Mouse (Mus musculus) midbrain, embryonic 16.5 days (tissue): Measurements from ENCODE around the gene Cracr2a. TPM values are rescaled to one million over a fixed set of nuclear protein-coding genes. Genes with fewer than 3 reads are reported as not detected.

Experiments used
- ATAC-seq: fragments of 200-750 bp; cut with Nextera tagmentation; 2 replicates; pipeline ENCODE4 v1.8.0; 2017; ENCODE audit warnings: moderate TSS enrichment
- H3K27ac ChIP-seq: fragments of 300-500 bp; sonication (generic); 2 replicates; pipeline ENCODE4 v1.5.1; 2014; ENCODE audit warnings: mild to moderate bottlenecking, low read length, mixed read lengths
- H3K27me3 ChIP-seq: fragments of 300-500 bp; sonication (generic); 2 replicates; pipeline ENCODE4 v1.6.1; 2014; ENCODE audit warnings: low read depth, low read length, mixed read lengths; ENCODE audit not compliant: control insufficient read depth, insufficient read depth
- H3K36me3 ChIP-seq: fragments of 300-500 bp; sonication (generic); 2 replicates; pipeline ENCODE4 v1.6.1; 2014; ENCODE audit warnings: mild to moderate bottlenecking, low read length, moderate library complexity, mixed read lengths; ENCODE audit not compliant: control insufficient read depth, insufficient read depth
- H3K4me1 ChIP-seq: fragments of 300-500 bp; sonication (generic); 2 replicates; pipeline ENCODE4 v1.6.1; 2014; ENCODE audit warnings: mild to moderate bottlenecking, low read length, mixed read lengths; ENCODE audit not compliant: control insufficient read depth, insufficient read depth
- H3K4me2 ChIP-seq: fragments of 300-500 bp; sonication (generic); 2 replicates; pipeline ENCODE4 v1.6.1; 2014; ENCODE audit warnings: mild to moderate bottlenecking, low read length, mixed read lengths
- H3K4me3 ChIP-seq: fragments of 300-500 bp; sonication (generic); 2 replicates; pipeline ENCODE4 v1.5.1; 2014; ENCODE audit warnings: low read depth, mild to moderate bottlenecking, low read length, moderate library complexity, mixed read lengths
- H3K9ac ChIP-seq: fragments of 300-500 bp; sonication (generic); 2 replicates; pipeline ENCODE4 v1.6.1; 2014; ENCODE audit warnings: low read depth, low read length, mixed read lengths
- H3K9me3 ChIP-seq: fragments of 300-500 bp; sonication (generic); replicated peaks from 2 replicates; pipeline ENCODE4 v1.6.1; 2014; ENCODE audit warnings: mild to moderate bottlenecking, low read length, mixed read lengths; ENCODE audit not compliant: control insufficient read depth, poor library complexity, severe bottlenecking
- WGBS: fragments of 180-500 bp; shearing (Covaris S2); extraction: QIAGEN DNeasy Blood & Tissue Kit; methylation state at CpG from one replicate; pipeline ENCODE4 v1.1.7; 2014; 5-methylcytosine and 5-hydroxymethylcytosine counted together
- polyA plus RNA-seq: library from polyadenylated mRNA; unstranded; fragments of >200 nt; fragmentation: Nextera tagmentation; extraction: Ambion mirVana; gene quantifications from 2 replicates; pipeline ENCODE4 v1.2.1, GENCODE M21; 2015

The Cracr2a gene
- polyA plus RNA-seq, 1 experiment from 2014 or later = 0.45 TPM

DNA sequence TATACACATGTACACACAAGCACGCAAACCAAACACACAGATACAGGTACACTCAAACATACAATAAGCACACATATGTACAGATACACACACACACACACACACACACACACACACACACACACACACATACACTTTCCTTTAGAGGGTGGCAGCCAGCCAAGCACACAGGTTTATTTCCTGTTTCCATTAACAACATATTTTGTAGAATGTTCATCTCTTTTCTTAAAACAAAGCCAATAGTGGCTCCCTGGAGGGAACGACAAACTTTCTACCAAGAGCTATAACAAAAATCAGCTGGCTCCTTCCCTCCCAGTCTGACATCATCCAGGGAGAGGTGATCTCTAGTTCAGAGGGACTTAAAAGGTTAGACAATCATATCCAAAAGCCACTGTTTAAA is 73.7 kb downstream of the Cracr2a start:
- Histone ChIP-seq H3K27me3 (no peaks in the 10 kb centered on the region), H3K4me2 (no peak overlapping the region), H3K9me3 (no peaks in the 10 kb centered on the region), H3K36me3 (no peaks in the 10 kb centered on the region), H3K4me1 (no peaks in the 10 kb centered on the region), H3K9ac (no peak overlapping the region), H3K4me3 (no peak overlapping the region), H3K27ac (no peak overlapping the region)
- WGBS = 88% methylated on average over 2 of the region's 2 CpGs
- ATAC-seq = no peak

GRCm38 (mm10) chr6:127635462-127636189 is 74.5 kb downstream of the Cracr2a start:
- Histone ChIP-seq H3K4me2 (no peak overlapping the region), H3K9ac (no peak overlapping the region), H3K9me3 (no peaks in the 10 kb centered on the region), H3K27me3 (no peaks in the 10 kb centered on the region), H3K4me3 (no peak overlapping the region), H3K36me3 (no peaks in the 10 kb centered on the region), H3K27ac (no peak overlapping the region), H3K4me1 (no peaks in the 10 kb centered on the region)
- 34% methylated on average over 9 of the region's 9 CpGs for WGBS
- no peak for ATAC-seq

GRCm38 (mm10) chr6:127641077-127641801 is 80.1 kb downstream of the Cracr2a start:
- H3K4me3 ChIP-seq = no peak overlapping the region
- H3K9ac ChIP-seq = no peak overlapping the region

GRCm38 (mm10) chr6:127655988-127656387 is 94.8 kb downstream of the Cracr2a start:
- no peak overlapping the region for H3K9ac ChIP-seq
- no peak overlapping the region for H3K4me3 ChIP-seq
- H3K27ac ChIP-seq = no peak overlapping the region
- H3K4me1 ChIP-seq = no peaks in the 10 kb centered on the region
- H3K27me3 ChIP-seq = no peaks in the 10 kb centered on the region
- no peaks in the 10 kb centered on the region for H3K36me3 ChIP-seq
- no peak overlapping the region for H3K4me2 ChIP-seq
- ATAC-seq = no peak
- no peaks in the 10 kb centered on the region for H3K9me3 ChIP-seq
- WGBS = 23% methylated on average over 4 of the region's 4 CpGs

More at GRCm38 (mm10) chr6:127641077-127641801, 80.1 kb downstream of the Cracr2a start:
- no peak for ATAC-seq
- H3K4me1 ChIP-seq = no peaks in the 10 kb centered on the region
- H3K36me3 ChIP-seq = no peaks in the 10 kb centered on the region
- WGBS = 67% methylated on average over 8 of the region's 8 CpGs
- H3K9me3 ChIP-seq = no peaks in the 10 kb centered on the region
- no peak overlapping the region for H3K4me2 ChIP-seq
- H3K27me3 ChIP-seq = no peaks in the 10 kb centered on the region
- no peak overlapping the region for H3K27ac ChIP-seq

DNA sequence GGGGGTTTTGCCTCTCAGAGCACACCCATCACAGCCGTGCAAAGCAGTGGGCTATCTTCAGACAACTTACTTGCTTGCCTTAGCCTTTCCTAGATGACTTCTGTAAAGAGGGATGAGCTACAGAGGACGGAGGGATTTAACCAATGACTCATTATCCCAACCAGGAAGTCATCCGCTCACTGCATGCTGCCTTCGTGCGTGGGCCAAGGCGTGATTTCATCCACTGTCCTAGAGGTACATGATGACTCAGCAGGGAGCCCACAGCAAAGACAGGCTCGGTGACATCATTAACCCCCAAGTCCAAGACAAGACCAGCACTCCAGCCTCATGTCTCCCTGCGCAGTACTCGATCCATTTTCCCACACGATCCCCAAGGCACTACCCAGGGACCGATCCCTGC is 96.0 kb downstream of the Cracr2a start:
- Histone ChIP-seq H3K4me2 (no peak overlapping the region), H3K27ac (no peak overlapping the region), H3K4me1 (no peaks in the 10 kb centered on the region), H3K4me3 (no peak overlapping the region), H3K27me3 (no peaks in the 10 kb centered on the region), H3K9ac (no peak overlapping the region), H3K9me3 (no peaks in the 10 kb centered on the region), H3K36me3 (no peaks in the 10 kb centered on the region)
- ATAC-seq = no peak
- WGBS = 91% methylated on average over 11 of the region's 11 CpGs

DNA sequence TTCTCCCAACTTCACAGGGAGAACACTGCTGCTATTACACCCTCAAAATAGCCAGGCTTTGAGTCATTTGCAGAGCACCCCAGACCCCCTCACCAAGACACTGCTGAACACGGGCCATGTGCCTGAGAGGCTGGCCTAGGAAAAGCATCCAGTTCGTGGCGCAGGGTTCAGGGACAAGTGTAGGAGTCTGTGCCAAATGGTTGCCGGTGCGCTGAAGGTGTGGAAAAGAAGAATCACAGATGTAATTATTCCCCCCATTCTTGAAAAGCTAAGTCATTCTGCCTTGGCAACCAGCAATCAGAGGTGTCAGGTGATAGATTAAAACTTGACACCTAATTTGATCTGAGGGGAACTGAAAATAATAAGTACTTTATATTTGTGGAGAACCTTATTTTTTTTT is 98.3 kb downstream of the Cracr2a start:
- no peaks in the 10 kb centered on the region for H3K27me3 ChIP-seq
- no peaks in the 10 kb centered on the region for H3K9me3 ChIP-seq
- ATAC-seq = no peak
- H3K4me1 ChIP-seq = no peaks in the 10 kb centered on the region
- no peak overlapping the region for H3K27ac ChIP-seq
- no peak overlapping the region for H3K4me3 ChIP-seq
- H3K9ac ChIP-seq = no peak overlapping the region
- no peak overlapping the region for H3K4me2 ChIP-seq
- H3K36me3 ChIP-seq = no peaks in the 10 kb centered on the region
- WGBS = 66% methylated on average over 5 of the region's 5 CpGs

DNA sequence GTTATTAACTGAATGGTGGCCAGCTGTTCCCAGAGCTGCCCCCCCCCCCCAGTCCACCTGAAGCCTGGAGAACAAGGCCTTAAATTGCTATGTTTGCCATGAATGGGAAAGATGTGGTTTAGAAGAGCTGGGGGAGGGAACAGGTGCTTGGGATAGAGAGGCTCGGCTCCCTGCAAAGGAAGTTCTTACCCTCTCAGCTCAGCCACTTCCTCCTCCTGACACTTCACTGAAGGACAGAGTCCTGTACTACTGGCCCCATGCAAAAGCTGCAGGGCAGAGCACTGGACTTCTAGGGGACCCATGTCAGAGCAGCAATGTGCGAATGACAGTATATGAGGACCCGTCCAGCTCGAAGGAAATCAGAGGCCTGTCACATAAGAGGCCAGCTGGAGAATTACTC is 98.8 kb downstream of the Cracr2a start:
- no peak overlapping the region for H3K4me2 ChIP-seq
- H3K27ac ChIP-seq = no peak overlapping the region
- H3K36me3 ChIP-seq = no peaks in the 10 kb centered on the region
- H3K27me3 ChIP-seq = no peaks in the 10 kb centered on the region
- no peak overlapping the region for H3K9ac ChIP-seq
- H3K9me3 ChIP-seq = no peaks in the 10 kb centered on the region
- WGBS = 83% methylated on average over 4 of the region's 4 CpGs
- H3K4me3 ChIP-seq = no peak overlapping the region
- no peak for ATAC-seq
- H3K4me1 ChIP-seq = no peaks in the 10 kb centered on the region

GRCm38 (mm10) chr6:127661717-127662292 is 100.7 kb downstream of the Cracr2a start:
- H3K36me3 ChIP-seq = no peaks in the 10 kb centered on the region
- 85% methylated on average over 7 of the region's 7 CpGs for WGBS
- no peak overlapping the region for H3K27ac ChIP-seq
- H3K4me2 ChIP-seq = no peak overlapping the region
- no peak overlapping the region for H3K9ac ChIP-seq
- no peak overlapping the region for H3K4me3 ChIP-seq
- no peaks in the 10 kb centered on the region for H3K4me1 ChIP-seq
- no peaks in the 10 kb centered on the region for H3K9me3 ChIP-seq
- H3K27me3 ChIP-seq = no peaks in the 10 kb centered on the region
- no peak for ATAC-seq

DNA sequence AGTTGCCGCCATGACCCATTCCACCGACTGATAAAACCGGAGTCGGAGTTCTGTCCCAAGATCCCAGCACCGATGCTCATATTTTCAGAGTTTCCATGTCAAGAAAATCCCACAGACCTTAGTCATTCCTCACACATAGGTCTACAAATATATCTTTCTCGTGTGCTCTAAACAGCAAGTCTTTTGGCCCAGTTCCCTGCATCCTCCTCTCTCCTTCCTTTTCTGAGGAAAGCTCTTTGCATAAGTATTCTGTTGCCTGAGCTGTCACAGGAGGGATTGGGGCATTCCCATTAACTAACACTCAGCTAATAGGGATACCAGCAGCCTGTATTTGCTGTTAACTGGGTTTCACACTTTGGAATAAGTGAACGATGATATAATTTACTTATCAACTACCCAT is 102.1 kb downstream of the Cracr2a start:
- no peak overlapping the region for H3K9ac ChIP-seq
- no peaks in the 10 kb centered on the region for H3K4me1 ChIP-seq
- no peaks in the 10 kb centered on the region for H3K36me3 ChIP-seq
- H3K4me3 ChIP-seq = no peak overlapping the region
- H3K27ac ChIP-seq = no peak overlapping the region
- H3K4me2 ChIP-seq = no peak overlapping the region
- no peaks in the 10 kb centered on the region for H3K9me3 ChIP-seq
- no peak for ATAC-seq
- no peaks in the 10 kb centered on the region for H3K27me3 ChIP-seq
- WGBS = 85% methylated on average over 7 of the region's 7 CpGs
